Mouse (Mus musculus) MEL (cell line): ENCODE results near the gene Zfp142.

Experiments used
- CTCF ChIP-seq, 3 experiments: IDR thresholded peaks in 2 of 3; conservative IDR thresholded peaks in 1 of 3; 2 replicates each; pipeline ENCODE4 v1.5.1; 2011 to 2012; ENCODE audit warnings: low read length in 3 of 3, low read depth in 2 of 3, mild to moderate bottlenecking in 2 of 3, improper control_type of control experiment in 1 of 3, inconsistent platforms in 1 of 3, mixed read lengths in 1 of 3, moderate library complexity in 1 of 3; ENCODE audit not compliant: control insufficient read depth in 1 of 3, insufficient read depth in 1 of 3, poor library complexity in 1 of 3, severe bottlenecking in 1 of 3
- GABPA ChIP-seq: IDR thresholded peaks from 2 replicates; pipeline ENCODE4 v1.6.1; 2012; ENCODE audit warnings: low read depth, mild to moderate bottlenecking, inconsistent platforms, low read length, improper control_type of control experiment, moderate library complexity
- KAT2A ChIP-seq: conservative IDR thresholded peaks from 2 replicates; pipeline ENCODE4 v1.6.1; 2012; ENCODE audit warnings: low read depth, low read length, improper control_type of control experiment, inconsistent platforms
- POLR2A ChIP-seq, 2 experiments: IDR thresholded peaks; 2 replicates each; pipeline ENCODE4 v1.6.1; 2011 to 2012; ENCODE audit warnings: low read length in 2 of 2, mild to moderate bottlenecking in 2 of 2, control low read depth in 1 of 2, improper control_type of control experiment in 1 of 2, low read depth in 1 of 2, moderate library complexity in 1 of 2; ENCODE audit not compliant: control insufficient read depth in 1 of 2, insufficient read depth in 1 of 2, poor library complexity in 1 of 2
- POLR2AphosphoS5 ChIP-seq: IDR thresholded peaks from 2 replicates; pipeline ENCODE4 v1.6.1; 2012; ENCODE audit warnings: low read depth, borderline replicate concordance, mild to moderate bottlenecking, inconsistent platforms, low read length, moderate library complexity, mixed read lengths

DNA sequence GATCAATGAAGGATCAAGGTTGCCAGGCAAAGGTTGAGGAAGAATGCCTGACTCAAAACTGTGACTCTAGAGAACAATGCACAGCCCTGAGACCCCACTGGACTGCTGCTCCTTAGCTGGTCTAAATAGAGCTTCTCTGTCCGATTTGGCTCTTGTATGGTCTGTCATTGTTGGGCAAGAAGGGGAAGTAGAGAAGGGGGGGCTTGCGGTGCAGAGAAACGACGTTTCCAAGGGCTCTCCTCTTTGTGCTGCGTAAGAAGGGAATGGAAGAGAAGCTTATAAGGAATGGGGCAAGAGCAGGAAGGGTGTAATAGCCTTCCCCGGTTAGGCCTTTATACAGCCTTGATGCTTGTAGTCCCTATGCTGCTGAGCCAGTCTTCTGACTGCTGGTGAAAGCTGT is 22.2 kb downstream of the Zfp142 start:
- no peak for TF ChIP-seq GABPA
- TF ChIP-seq KAT2A = no peak
- TF ChIP-seq CTCF (IDR thresholded peaks at IDR 0.05 in 2 of 3, conservative IDR thresholded peaks at IDR 0.05 in 1 of 3; ENCODE audit: control insufficient read depth in 1 of 3, insufficient read depth in 1 of 3, low read depth in 2 of 3, low read length in 3 of 3, poor library complexity in 1 of 3, severe bottlenecking in 1 of 3) = no peak
- TF ChIP-seq POLR2A (IDR thresholded peaks at IDR 0.05; ENCODE audit: control insufficient read depth in 1 of 2, insufficient read depth in 1 of 2, low read depth in 1 of 2, low read length in 2 of 2, poor library complexity in 1 of 2) = no peak
- no peak for TF ChIP-seq POLR2AphosphoS5
